Mouse (Mus musculus): ENCODE results near the gene Iffo2.

The Iffo2 gene

DNA sequence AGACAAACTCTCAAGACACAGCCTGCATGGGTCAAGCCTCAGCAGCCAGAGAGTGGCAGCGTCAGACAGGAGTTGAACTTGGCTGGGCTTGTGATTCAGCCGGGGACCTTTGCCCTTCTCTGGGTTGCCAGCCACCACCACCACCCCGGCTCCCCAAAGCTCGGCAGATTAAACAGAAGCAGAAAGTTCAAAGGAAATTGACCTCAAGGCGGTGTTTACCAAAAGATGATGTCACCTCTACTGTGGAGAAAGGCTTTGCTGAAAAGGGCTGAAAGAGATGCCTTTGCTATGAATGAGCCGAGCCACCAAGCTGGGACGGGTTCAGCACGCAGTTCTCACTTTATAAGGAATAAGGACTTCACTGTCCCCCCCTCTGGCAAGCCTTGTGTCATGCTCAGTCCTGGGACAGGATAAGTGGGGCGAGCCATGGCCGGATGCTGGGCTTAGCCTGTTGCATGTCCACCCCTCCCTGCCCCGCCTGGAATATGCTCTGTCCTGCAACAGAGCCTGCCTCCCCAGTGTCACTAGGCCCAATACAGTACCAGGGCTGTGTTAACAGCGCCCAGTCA lies 4.9 kb downstream of the Iffo2 start:
- DNase-seq, result peak; percentile 58

- DNase-seq, result no peak
Observed at GRCm38 (mm10) chr4:139535719-139536118, 5.4 kb downstream of the Iffo2 start.

GRCm38 (mm10) chr4:139536706-139537105 lies 6.4 kb downstream of the Iffo2 start:
- DNase-seq, result no peak

- no peak for DNase-seq
Observed at GRCm38 (mm10) chr4:139540784-139541183, 10.4 kb downstream of the Iffo2 start.

GRCm38 (mm10) chr4:139545791-139546190 lies 15.4 kb downstream of the Iffo2 start:
- DNase-seq, result no peak

DNA sequence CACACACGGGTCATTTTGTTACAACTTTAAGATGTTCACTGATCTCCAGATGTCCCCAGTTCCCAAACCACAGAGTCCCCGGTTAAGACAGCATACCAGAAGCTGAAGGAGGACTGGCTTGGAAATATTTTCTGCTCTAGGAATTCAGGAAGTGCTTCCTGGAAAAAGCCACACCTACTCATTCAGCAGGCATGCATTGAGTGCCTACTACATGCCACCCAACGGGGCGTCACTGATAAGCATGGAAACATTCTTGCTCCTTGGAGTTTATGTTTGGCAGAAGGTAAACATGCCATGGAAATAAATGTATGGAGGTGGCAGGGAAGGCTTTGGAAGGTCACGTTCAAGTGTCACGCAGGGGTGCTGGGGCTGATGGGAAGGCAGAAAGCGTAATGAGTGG lies 19.1 kb downstream of the Iffo2 start:
- DNase-seq, result no peak

DNA sequence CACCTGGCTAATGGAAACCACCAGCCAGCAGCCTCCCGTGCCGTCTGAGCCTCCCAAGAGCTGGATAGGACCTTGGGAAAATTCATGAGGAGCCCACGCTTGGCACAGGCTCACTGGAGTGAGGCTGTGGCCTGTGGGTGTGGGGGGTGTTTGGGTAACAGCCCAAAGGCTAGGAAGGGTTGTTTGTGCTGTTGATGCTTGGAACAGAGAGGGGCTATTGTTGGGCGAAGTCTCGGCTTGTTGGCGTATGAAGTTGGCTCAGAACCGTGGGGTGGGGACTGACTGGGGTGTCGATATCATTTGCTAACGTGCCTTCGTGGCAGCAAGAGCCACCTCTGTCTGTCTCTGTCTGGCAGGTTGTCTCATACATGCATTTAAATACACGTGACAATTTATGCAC lies 24.9 kb downstream of the Iffo2 start:
- DNase-seq, result no peak

DNA sequence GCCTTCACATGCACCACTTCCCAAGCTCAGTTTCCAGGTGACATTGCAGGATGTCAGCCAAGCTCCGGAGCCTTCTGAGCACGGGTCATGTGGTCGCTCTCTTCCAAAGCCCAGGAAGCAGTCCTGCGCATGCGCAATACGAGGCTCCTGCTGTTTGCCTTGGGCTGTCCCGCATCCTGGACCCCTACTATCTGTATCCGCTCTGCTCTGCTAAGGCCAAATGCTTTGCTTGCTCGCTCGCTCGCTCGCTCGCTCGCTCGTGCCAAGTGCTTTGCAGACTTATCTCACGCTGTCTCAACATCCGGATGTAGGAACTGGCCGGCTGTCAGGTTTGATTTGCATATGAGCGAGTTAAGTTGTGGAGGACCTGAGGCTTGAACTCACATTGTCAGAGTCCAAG lies 25.6 kb downstream of the Iffo2 start:
- DNase-seq, result peak; percentile 58

GRCm38 (mm10) chr4:139568361-139568760 lies 38.0 kb downstream of the Iffo2 start:
- DNase-seq, result no peak

GRCm38 (mm10) chr4:139570756-139571155 lies 40.4 kb downstream of the Iffo2 start:
- no peak for DNase-seq

DNA sequence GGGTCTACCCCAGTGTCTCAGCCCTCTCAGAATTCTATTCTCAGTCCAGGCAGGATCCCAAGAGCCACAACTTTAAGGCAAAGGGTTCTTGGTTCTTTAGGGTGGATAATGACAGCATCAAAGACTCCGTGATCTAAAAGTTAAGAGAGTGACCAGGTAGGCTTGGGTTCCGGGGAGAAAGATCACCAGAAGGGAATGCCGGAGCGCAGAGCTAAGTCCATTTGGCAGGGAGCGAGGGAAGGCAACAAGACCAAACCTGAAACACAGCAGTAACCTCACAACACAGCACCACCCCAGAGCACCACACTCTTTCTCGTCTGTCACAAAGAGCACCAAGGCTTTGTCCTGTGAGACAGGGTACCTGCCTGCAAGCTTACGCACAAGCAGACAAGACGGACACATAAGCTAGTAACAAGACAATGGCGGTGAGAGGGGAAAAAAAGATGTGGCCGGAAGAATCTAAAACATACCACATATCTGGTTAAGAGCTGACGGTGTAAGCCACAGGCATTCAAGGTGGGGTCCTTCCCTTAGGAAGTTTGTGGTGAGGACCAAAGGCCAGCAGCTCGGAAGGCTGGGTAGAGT lies 42.7 kb downstream of the Iffo2 start:
- DNase-seq, result no peak

- DNase-seq, result peak; percentile 99
Observed at GRCm38 (mm10) chr4:139574156-139574798, 43.9 kb downstream of the Iffo2 start.

DNA sequence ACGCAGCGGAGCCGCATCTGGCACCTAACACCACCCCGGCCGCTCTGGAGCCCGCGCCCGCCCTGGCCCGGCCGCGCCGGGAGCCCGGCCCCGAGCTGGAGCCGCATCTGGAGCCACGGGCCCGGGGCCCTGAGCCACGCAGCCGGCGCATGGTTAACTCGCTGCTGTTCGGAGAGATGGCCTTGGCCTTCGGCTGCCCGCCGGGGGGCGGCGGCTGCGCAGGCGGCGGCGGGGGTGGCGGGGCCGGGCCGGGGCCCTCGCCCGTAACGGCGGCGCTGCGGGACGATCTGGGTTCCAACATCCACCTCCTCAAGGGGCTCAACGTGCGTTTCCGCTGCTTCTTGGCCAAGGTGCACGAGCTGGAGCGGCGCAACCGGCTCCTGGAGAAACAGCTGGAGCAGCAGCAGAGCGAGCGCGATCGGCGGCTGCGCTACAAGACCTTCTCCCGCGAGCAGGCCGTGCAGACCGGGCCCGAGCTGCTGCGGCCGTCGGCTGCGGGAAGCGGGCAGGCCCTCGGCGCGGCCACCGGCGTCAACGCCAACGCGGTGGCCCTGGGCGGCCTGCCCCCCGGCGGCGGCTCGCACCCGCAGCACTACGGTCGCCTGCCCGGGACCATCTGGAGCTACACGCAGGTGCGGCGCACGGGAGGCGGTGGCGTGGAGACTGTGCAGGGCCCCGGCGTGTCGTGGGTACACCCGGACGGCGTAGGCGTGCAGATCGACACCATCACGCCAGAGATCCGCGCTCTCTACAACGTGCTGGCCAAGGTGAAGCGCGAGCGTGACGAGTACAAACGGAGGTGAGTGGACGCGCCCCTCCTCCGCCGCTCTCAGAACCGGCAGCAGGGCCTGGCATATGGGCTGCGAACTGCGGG lies 44.7 kb downstream of the Iffo2 start:
- no peak for DNase-seq

GRCm38 (mm10) chr4:139575673-139576003 lies 45.3 kb downstream of the Iffo2 start:
- no peak for DNase-seq

DNA sequence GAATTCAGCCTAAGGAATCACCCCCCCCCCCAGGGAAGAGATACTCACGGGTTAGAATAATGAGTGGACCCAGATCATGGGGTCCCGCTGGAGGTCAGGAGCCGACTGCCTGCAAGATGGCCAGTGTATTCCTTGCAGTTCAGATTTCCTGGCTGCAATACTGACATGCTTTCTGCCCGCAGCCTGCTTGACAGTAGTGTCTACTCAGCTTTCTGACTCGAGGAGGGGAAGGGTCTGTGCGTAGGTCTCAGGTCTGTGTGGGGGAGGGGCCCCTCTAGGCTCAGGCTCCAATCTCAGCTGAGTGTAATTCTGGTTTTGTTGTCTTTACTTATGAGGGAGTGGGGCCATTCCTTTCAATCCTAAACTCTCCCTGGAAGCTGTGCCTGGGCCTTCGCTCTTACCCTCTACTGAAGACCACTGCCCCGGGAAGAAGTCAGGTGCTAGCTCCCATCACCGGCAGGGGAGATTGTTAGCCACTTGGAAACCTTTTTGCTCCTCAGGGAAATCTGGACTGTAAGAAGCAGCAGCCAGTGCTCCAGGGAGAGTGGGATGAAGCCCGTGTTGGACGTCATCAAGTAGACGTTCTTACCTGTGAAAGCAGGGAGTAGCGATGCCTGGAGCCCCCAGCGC lies 46.0 kb downstream of the Iffo2 start:
- no peak for DNase-seq

DNA sequence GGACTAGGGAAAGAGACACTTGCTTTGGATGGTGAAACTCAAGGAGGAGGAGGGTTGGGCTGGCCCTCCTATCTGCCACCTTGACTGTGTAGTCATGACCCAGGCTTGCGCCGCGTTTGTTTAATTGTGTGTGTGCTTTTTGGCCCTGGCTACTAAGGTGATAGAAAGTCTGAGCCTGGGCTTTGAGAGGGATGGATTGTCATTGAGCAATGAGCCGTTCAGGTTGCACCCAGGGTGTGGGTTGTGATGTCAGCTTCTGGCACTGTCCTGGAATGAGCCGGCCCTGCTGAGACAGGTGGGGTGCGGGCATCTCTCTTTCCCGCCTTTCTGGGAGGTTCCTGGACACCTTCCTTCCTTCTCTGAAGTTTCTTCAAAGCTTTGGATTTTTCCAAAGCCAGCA lies 46.7 kb downstream of the Iffo2 start:
- DNase-seq, result no peak

DNA sequence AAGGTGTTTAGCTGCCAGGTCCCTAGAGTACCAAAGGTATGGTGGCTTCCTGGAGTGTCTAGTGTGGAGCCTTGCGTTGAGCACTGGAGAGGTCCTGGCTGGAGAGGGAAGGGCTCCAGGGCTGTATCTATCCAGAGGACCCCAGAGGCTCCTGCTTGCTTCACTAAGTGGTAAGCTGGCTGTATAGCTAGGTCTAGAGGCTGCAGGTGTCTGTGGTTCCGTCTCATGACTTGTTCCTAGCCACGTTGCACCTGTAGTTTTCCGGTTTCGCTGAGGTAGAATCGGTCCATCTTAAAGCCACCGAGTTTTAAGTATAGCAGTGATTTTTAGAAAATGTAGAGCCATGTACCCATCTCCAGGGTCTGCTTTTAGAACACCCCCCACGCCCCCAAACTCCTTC lies 48.0 kb downstream of the Iffo2 start:
- DNase-seq, result no peak

DNA sequence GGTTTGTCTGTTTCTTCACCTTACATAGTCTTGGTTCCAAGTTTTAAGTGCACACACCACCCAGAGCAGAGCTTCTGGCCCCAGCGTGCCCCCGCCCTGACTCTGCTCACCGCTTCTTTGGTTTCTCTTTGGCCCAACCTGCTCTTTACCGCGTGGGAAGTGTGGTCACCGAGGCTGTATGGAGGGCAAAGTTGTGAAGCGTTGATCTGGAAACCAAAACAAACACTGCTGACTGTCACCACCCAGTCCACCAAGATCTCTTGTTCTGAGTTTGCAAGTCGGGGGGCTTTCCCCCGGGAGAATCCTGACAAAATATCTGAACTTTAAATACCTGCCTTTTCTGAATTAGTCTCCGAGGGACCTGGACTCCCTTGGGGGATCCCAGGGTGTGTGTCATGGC lies 48.7 kb downstream of the Iffo2 start:
- no peak for DNase-seq

GRCm38 (mm10) chr4:139579466-139579865 lies 49.1 kb downstream of the Iffo2 start:
- no peak for DNase-seq

DNA sequence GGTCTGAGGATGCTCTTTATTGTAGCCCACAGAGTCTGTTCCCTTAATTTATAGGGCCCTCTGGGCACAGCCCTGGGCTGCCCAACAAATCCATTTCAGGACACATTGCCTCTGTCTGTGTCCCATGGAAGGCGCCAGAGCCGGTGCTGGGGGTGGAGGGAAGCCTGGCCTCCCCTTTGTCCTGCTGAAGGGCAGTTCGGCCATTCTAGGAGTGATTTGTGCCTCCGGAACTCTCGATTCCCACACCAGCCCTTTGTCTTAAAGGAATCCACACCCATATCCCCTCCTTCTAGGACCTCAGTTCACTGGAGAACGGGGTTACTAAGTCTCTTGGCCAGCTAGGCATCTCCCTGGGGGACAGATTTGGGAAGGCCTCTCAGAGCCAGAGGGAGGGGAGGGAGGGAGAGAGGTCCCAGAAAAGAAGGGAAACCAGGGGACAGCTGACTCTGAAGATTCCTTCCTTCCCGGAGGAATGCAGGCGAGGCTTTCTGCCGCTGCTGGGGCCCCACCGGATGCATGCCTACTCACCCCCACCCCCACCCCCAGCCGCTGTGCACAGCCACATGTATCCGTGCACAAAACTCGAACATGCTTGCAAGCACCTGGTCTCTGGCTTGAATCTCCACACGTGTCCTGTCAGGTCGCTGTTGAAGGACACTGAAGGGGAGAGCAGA lies 50.5 kb downstream of the Iffo2 start:
- DNase-seq, result peak; percentile 51

DNA sequence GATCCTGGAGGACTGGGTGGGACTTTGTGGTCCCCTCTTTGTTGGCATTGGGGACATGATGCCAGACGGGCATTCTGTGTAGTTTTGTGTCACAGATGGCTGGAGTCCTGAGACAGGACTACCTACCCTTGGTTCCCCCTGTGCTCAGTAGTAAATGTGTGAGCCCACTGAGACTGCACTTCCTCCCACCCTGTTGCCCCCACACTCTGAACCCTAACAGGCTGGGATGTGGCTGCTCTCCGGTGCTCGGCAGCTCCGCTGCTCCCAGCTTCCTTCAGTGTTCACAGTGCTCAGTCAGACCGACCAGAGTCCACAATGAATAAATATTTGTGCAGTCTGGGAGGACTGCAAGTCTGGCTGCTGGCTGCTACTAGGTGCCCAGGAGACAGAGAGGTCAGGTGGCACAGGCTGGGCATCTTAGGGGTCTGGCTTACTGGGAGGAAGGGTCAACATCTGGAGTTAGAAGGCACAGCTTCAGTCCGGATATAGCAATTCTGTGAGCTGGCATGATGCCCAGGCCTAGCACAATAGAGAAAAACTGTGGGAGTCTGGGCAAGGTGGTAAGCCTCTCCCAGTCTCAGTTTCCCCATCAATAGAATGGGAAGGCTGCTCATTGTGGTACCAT lies 51.2 kb downstream of the Iffo2 start:
- no peak for DNase-seq

DNA sequence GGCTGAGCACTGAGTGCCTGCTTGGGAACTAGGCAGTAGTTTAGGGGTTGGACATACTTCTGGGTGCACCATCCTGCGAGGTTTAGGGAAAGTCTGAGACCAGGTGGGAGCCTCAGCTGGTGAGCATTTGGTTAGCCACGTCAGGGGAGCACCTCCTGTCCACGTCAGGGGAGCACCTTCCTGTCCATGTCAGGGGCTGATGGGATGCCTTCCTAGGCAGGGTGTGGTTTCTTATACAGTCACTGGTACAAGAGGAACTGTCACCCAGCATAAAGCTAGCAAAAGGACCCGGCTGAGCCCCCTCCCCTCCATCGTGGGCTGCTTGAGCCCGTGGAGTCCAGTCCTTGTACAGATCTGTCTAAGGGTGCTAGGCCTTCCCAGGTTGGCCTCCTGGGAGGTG lies 52.0 kb downstream of the Iffo2 start:
- no peak for DNase-seq

All from liver (tissue).